Mouse (Mus musculus) B cell, adult 2 months (primary cell): Measurements from ENCODE around the gene Gpr180.
A peak's percentile ranks its signal among the peaks of the same experiment; 100 is the strongest.
"Not testable (repeated sequence)": the region's sequence is repeated elsewhere in the genome, so short reads cannot be mapped to it uniquely, and the experiment has no call there.

Experiments
- DNase-seq, 2 experiments: peaks; one replicate each; pipeline ENCODE4 v3.0.0; 2022

Gene Gpr180

DNA sequence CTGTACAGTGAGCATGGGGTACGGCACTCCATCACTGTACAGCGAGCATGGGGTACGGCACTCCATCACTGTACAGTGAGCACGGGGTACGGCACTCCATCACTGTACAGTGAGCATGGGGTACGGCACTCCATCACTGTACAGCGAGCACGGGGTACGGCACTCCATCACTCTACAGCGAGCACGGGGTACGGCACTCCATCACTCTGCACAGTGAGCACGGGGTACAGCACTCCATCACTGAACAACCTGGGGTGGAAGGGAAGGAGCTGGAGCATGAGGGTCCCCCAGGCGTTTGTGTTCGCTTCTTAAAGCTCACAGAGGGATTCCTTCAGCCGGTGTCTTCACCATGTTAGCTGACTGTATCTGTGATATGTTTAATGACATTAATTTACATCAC is 19.1 kb downstream of the Gpr180 start:
- DNase-seq, result not testable (repeated sequence)

DNA sequence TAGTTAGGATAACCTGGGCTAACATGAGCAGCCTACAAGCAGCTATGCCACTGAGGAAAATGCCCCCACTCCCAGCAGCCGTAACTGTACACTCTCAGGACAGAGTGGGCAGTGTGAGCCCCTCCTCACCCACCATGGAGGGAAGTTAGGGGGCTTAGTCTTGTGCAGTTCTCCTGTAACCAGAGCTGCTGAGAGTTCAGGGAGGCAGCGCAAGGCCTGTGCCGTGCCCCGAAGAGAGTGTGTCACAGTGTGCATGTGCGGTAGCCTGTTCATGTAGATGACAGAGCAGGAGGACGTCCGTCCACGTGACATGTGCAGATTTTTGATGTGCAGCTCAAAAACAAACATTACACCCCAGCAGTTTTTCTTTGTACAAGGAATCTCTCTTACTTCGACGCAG is 19.8 kb downstream of the Gpr180 start:
- DNase-seq, result no peak

DNA sequence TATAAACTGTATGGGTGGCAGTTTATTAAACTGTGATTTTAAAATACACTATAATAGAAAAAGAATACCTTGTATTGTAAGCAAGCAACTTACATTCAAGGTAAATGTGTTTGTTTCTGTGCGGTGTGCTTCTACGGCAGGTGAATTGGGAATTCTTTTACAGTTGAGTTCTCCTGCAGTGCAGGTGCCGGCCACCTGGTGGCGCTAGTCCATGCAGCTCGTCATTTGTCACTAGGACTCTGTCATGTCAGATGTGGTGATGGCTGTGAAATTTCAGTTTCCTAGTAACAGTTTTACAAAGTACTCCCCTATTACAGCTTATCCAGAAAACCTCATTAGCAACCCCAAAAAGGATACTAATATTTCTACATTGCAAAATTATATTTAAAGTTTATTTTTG is 20.2 kb downstream of the Gpr180 start:
- peak; percentile 81 to 84 for DNase-seq

DNA sequence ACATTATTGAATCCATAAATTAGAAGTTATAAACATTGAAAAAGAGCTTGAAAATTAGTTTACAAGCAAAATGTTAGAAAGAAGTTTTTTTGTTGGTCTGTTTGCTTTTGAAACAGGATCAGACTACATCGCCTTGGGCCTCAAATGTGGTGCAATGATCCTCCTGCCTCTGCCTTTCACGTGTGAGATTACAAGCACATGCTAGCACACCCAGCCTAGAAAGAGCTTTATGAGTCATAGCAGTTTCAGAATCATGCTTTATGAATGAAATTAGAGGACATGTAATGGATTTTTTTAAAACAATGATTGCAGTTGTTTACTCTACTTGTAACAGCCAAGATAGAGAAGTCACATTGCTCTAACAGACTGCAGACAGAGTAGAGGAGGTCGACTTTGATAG is 24.8 kb downstream of the Gpr180 start:
- DNase-seq, result no peak

DNA sequence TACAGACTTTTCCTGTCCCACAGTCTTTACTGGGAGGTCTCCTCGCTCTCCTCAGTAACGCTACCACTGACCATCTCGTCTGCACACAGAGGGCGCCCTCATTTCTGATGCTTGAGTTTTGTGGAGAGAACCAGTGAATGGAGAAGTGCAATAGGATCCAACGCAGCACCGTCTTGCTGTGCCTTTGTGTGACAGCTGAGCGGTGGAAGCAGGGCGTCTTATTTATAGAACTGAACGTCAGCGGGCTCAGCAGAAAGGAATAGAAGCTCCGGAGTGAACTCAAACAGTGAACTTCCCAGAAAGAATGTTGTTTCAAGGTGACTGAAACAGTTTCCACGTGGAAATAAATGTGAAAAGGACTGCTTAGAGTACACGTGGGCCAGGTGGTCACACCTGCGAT is 25.7 kb downstream of the Gpr180 start:
- DNase-seq, result no peak

DNA sequence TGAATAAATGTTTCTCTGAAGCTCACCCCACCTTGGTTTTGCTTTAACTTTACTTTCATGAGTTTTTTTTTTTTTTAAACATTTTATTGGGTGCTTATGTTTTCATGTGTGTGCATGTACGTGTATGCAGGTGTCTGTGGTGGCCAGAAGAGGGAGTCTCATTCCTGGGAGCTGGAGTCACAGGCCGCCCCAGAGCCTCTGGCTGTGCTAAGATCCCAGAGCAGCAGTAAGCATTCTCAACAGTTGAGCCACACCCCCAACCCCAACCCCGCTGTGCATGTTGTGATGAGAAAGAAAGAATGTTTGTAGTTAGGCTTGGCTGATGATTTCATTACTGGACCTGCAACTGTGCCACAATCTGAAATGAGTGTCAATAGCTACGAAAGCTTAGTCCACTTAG is 31.8 kb downstream of the Gpr180 start:
- DNase-seq, result no peak

DNA sequence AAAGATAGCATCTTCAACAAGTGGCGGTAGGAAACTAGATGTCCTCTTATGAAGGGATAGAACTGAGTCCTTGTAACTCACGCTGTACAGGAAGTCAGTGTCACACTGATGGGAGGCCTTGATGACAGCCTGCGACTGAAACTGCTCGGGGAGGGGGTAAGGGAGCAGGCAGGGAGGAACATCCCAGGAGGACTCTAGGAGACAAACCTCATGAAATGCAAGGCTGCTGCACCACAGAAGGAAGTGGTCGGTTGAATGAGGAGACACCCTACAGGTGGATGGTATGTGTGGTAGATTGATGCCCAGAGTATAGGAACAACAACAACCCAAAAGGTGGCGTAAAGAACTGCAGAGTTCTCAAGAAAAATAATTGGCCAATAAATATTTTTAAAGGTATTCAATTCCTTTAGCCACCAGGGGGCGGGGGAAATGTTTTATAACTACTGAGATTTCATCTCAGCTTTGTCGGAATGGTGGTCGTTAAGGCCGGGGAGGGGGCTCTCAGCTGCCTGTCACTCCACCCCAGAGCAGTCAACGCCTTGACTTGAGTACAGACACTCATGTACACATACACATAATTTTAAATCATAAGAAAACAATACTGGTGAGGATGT is 36.7 kb downstream of the Gpr180 start:
- peak; percentile 26 to 43 for DNase-seq

DNA sequence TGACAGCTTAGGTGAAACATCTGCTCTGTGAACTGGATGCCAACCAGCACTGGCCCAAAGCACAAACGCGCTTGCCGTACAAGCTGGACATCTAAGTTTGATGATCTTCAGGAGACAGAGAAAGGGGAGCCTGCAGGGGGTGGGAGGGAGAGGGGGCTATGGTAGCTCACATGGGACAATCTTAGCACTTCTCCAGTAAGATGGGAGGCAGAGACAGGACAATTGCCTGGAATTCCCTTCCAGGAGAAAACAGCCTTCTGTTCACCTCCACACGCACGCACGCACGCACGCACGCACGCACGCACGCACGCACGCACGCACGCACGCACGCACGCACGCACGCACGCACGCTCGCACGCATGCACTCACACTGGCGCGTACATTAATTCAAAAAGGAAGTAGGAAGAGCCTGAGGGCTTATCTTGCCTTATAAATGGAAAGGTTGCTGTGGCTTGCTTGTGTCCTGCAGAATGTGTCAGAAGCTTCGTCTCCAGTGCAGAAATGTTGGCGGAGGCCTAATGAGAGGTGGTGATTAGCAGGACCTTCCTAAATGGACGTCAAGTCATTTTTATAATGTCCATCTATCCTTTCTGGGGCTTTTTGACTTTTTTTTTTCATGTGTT is 38.2 kb downstream of the Gpr180 start:
- DNase-seq, result no peak

DNA sequence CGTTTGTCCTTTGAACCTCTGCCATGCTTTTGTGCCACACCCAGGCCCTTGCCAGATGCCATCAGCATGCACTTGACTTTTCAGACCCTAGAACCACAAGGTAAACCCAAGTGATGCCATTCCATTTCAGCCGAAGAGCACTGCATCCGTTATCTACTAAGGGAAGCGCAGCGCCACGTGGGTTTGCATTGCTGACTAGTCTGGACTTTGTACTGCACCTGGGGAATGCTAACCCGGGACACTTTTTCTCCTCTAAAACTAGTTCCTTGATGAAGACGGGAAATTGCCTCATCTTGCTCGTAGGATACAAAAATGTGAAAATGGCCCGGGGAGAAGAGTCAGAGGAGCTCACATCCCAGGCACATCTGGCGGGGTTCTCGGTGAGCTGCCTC is 38.7 kb downstream of the Gpr180 start:
- no peak for DNase-seq

DNA sequence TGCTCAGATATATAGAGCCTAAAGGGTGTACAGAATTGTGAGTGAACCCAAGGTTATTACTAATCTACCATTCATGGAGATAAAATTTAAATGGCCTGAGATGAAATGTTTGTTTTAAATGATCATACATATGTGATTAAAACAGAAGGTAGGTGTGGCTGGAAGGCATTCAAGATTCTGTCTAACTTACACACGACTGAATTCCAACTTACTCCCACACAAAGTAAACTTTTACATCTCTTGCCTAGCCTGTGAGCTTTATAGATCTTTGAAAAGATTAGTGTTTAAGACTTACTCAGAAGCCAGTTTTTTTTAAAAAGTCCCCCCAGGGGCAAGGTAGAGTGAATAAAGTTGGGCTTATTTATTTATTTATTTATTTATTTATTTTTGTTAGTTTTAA is 42.3 kb downstream of the Gpr180 start:
- no peak for DNase-seq

DNA sequence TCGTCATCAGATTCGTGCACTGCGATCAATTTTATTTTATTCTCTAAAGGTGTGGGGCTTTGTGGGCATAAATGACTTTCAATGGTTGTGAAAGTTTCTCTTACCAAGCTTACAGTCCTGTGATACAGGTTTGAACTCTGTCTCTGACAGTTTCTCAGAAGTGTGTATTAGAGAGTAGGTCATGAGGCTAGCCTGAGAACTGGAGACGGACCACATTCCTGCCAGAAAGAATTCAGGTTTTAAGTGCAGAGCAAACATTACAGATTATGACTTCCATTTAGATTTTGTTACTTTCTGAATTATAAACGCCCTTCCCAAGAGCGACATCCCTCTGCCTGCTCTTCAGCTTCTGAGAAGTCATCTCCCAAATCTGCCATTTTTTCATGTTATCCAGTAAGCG is 42.7 kb downstream of the Gpr180 start:
- DNase-seq, result no peak

DNA sequence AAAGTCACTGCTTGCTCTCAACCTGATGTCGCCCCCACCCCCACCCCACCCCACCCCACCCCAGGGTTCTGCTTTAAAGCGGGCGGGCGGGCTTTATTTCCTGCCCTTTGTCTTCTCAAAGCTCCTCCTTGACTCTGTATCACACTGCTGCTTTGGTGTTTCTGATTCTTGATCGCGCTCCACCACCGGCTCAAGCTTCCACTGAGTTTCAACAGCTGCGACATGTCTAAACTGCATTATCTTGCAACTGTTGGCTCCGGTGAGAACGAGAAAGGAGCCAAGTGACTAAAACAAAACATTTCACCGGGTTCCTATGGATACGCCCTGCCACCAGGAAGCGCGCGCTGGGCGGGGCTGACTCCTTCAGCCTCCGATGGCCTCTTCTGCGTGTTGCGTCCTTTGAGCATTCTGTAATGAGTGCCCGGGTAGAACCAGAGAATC is 43.2 kb downstream of the Gpr180 start:
- peak; percentile 59 to 61 for DNase-seq

DNA sequence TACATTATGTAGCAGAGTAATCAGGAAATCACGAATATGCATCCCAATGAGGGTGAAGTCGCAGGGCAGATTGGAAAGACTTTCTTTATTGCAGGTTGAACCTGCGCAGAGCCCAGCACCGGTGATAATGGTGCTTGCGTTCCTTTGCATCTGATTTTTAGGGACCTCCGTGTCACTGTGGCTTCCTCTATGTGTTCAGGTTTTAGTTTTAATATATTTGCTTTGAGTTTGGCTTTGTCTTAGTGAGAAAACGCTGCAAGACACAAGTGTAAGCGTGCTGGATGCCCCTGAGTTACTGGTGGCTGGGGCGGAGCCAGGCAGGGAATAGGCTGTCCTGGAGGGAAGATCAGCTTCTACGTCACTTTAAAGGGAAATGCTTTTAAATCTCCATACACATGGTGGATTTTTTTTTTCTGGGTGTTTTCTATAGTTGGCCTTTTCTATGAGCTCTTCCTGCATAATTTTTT is 43.8 kb downstream of the Gpr180 start:
- no peak for DNase-seq

DNA sequence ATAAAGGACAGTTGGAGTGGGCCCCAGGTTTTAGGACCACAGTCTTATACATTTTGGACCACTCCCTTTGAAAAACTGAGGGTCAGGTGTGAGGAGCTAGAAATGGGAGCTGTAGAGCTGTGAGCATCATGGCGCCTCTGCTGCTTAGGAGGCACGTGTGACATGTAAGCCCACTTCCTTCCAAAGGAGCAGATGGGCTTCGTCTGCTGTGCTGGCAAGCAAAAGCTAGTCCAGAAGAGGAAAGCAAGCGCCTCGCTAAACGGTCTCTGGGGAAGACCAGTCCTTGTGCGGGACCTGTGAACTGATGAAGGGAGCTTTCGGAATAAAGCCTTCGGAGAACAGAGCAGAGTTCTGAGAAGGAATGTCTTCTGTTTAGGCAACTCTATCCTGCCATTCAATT is 54.5 kb downstream of the Gpr180 start:
- DNase-seq, result no peak

DNA sequence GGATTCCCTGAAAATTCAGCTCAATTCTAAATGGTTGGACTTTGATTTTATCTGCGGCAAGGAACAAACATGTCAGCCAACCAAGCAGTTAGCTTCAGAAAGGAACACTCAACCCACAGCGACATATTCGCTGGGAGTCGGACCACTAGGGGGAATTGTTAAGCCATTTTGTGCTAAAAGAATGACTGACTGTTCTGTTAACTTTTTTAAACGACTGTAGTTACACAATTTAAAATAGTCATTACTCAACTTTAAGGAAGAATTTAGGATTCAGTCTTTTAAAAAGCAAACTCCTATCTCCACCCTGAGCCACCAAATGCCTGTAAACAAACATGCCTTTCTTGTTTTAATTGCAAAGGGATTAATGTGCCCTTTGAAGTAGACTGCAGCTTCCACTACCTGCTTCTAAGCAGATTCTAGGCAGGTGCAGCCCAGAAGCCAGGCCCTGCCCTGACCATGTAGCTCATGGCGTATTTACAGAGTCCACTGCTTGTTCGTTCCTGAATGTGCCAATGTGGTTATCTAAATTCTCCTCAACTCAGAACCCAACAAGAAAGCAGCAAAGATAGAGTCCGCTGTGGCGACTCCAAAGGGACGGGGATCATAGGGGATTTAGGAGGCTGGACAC is 56.2 kb downstream of the Gpr180 start:
- DNase-seq, result no peak

DNA sequence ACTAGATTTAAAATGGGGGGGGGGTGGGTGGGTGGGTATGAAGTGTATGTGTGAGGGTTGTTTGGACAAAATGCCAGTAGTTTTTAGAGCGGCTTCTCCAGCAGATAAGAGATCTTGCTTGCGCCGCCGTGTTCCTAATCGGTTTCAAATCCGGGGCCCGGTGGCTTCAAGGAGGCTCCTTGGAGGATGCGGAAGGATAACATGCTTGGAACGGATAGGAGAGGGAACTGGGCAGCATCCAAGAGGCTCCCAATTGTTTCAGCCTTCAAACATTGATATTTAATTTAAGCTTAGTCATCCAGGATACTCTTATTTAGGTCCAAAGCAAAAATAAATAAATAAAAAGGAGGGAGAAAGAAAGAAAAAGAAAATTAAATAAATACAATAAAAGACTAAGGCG is 56.7 kb downstream of the Gpr180 start:
- no peak for DNase-seq

DNA sequence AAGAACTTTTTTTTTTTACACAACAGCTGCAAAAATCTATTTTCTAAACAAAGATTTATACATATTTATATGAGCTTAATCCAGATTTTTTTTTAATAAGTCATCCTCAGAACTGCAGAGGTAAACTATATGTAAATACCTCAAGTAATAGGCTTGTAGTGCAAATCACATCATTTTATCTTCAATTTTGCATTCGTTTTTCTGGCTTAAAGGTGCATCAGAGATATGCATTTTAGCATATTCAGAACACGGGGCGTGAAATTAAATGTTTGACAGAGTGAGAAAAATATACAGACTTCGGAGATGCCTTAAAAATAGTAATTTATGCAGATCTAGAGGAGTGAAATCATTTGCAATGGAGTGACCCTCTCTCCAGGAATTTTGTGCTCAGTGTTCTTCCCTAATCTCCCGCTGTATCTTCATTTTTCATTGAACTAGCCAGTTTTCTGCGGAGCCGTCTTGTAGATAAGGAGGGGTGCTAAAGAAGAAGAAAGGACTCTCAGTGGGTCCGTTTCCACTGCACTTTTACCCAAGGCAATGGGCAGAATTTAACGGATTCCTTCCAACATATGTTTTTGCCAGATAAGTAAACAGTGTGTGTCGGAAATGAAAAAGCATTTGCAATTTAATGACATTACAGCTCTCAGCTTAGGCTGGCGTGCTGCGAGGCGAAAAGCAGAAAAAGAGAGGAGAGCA is 57.4 kb downstream of the Gpr180 start:
- no peak for DNase-seq

DNA sequence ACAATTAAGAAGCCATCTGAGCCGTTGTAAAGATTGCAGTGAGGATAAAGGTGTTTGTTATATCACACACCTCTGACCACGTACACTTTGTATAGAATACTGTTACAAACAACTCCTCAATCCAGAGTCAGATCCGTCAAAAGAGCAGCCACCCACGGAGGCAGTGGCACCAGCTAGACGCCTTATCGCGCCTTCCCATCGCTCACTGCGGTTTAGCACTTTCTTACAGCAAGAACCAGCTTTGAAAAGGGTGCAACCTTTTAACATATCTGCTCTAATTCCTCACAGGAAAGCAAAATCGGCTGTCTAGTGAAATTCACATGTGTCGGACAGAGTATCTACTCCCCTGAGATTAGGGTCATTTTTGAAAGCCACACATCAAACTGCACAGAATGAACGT is 60.1 kb downstream of the Gpr180 start:
- no peak for DNase-seq

DNA sequence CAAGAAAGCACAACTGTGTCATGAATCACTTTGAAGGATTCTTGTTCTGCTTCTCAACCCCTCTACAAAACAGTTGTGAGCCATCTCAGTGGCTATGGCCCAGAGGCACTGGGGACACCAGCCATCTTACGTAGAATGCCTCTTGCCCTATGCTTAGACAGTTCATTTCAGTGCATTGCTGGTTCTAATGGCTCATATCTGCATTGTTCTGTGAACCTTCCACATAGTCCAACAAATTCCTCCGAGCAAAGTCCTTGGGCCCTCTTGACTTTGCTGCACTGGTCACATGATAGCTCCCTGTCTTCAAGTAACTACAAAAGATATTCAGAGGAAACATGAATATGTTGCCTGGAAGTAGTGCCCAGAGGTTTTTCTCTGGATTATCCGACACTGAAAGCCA is 63.8 kb downstream of the Gpr180 start:
- DNase-seq, result no peak

DNA sequence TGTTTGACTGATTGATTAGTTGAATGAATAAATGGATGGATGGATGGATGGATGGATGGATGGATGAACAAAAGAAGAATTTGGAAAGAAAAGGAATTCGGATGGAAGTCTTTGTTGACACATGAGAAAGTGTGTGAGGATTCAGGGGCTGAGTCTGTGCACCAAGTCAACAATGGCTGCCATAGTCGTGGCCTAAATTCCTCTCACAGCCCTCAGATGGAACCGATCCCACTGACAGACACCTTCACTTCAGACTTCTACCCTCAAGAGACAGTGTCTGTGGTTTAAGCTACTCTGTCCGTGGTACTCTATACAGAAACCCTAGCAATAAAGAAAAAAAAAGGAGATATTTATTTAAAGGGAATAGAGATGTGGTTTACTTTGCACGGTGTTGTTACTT is 65.0 kb downstream of the Gpr180 start:
- DNase-seq, result no peak

DNA sequence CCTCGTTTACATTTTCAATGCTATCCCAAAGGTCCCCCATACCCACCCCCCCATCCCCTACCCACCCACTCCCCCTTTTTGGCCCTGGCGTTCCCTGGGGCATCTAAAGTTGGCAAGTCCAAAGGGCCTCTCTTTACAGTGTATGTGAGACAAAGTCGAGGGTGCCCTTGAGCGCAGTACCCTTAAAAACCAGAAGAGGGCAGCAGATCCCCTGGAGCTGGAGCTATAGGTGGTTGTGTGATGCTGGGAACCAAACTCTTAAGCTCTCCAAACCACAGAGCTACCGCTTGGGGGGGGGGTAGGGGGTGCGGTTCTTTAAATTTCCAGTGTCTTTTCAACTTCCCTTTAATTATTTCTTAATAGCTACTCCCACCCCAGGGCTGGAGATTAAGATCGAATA is 66.1 kb downstream of the Gpr180 start:
- peak; percentile 51 to 54 for DNase-seq

DNA sequence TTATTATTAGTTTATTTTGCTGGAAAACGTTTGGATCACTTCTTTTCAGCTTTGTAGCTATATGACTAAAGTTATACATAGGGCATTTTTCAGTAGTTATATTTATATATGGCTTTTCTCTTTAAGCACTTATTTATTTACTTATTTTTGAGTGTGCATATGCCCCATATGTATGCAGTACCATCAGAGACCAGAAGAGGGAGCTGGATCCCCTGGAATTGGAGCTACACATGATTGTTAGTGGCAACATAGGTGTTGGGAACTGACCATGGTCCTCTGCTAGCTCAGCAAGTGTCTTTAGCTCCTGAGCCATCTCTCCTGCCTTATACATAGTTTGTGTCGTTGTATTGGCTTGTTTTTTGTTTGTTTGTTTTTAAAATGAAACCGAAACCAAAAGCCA is 70.4 kb downstream of the Gpr180 start:
- no peak for DNase-seq

DNA sequence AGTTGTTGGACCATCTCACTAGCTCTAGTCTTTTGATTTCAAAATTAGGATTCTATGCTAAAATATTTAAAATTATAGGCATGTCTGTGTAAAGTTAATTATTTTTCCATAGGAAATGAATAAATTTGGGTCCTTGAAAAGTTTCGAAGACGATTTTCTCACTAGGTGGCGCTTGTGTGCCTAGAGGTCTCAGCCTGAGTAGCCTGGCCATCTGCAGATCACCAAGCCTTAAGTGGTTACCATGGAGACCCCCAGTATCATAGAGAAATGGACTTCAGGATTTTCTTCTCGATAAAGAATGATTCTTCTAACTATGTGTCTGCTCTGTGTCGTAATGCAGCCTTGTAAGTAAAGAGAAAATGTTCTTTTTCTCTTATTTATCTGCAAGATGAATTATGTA is 72.7 kb downstream of the Gpr180 start:
- no peak for DNase-seq

DNA sequence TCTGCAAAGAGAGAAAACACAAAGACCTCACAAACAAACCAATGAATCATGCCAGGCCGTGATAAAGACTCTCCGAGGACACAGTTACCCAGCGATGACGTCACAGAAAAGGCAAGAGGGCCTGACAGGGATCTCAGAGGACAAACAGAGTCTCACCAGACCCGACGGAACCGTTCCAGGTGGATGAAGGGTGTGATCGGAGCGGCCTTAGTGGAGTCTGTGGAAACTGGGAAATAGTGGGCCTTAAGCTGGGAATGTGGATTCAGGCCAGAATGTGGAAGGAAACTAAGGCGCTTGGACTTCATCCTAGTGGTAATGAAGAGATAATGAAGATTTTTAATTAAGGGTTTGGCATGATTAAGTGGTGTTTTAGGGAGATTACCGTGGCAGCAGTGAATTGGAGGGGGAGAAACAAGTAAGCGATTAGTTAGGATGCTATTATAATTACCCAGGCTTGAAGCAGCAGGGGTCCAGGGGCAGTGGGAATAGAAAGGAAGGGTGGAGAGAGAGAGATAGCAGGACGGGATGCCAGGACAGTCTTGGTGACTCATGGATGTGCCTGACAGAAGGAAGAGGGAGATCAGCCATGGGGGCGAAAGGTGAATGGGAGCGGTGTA is 75.3 kb downstream of the Gpr180 start:
- DNase-seq, result no peak
